Mouse (Mus musculus) urinary bladder, postnatal 4 days (tissue): ENCODE results near the gene Trappc12.
A peak's percentile ranks its signal among the peaks of the same experiment; 100 is the strongest.
"Not testable (repeated sequence)": the region's sequence is repeated elsewhere in the genome, so short reads cannot be mapped to it uniquely, and the experiment has no call there.

ENCODE experiments used
- DNase-seq, 2 experiments: peaks; one replicate each; pipeline ENCODE4 v3.0.0; 2021 to 2022; ENCODE audit warnings: low spot score in 2 of 2

Trappc12 gene

DNA sequence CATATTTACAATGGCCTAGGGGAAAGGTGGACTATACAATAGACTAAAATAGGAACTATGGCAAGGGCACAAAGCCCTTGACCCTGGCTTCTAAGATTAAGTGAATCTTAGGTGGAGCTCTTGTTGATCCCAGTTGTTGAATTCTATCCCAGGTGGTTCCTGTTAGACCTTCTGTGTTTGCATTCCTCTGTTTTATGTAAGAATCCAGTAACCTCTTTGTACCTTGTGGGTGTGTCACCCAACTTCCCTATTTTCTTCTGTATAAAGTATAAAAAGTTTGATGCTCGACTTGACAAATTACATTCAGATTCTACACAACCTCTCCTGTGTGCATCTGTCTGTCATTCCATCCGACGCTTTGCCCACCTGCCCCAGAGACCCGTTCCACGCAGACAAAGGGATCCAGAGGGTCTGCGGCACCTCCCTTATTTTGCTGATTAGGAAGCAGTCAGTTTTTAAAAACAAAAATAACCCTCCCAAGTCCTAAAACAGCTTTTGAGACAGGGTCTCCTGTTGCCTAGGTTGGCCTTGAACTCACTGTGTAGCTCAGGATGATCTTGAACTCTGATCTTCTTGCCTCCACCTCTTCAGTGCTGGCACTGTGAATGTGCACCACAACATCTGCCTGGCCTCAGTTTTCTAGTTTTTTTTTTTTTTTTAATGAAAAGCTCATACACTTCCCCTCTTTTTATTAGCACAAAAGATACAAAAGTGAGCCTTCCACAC, 16.6 kb downstream of the Trappc12 start:
- not testable (repeated sequence) for DNase-seq

GRCm38 (mm10) chr12:28732631-28733030, 17.6 kb downstream of the Trappc12 start:
- no peak for DNase-seq

GRCm38 (mm10) chr12:28727061-28727460, 23.2 kb downstream of the Trappc12 start:
- DNase-seq = no peak

DNA sequence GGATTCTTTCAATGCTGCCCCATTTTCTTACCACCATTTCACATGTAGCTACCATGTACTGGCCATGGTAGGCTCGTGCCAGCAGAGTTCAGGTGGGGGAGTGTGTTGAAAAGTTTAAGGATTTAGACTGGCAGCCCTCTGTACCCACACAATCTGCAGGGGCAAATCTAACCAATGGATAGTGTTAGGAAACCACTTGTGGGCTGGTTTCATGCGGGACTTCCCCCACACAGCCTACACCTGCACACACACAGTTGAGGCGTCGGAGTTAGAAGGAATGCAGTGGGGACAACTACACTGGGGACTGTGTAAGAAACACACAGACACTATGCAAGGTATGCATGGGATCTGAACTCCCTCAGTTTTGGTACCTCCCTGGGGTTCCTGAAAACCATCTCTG, 24.1 kb downstream of the Trappc12 start:
- DNase-seq = no peak

- DNase-seq = no peak
Observed at GRCm38 (mm10) chr12:28724366-28724765, 25.9 kb downstream of the Trappc12 start.

- DNase-seq = no peak
Observed at GRCm38 (mm10) chr12:28718106-28718505, 32.2 kb downstream of the Trappc12 start.

DNA sequence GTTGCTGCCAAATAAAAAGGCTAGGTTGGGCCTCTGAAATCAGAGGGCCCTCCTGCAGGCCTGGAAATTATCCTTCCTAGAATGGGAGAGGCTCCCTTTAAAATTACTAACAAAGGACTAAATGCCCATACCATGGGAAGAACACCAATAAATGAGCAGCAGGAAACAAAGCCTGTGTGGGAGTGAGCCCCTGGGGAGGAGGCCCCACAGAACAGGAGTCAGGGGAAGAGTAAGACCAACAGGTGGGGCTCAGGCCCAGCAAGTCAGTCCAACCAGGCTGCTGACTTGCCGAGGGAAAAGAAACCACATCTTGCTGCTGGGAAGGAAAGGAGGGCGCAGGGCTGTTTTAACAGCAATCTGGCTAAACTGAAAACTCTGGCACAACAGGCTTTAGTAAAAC, 33.2 kb downstream of the Trappc12 start:
- DNase-seq = no peak

DNA sequence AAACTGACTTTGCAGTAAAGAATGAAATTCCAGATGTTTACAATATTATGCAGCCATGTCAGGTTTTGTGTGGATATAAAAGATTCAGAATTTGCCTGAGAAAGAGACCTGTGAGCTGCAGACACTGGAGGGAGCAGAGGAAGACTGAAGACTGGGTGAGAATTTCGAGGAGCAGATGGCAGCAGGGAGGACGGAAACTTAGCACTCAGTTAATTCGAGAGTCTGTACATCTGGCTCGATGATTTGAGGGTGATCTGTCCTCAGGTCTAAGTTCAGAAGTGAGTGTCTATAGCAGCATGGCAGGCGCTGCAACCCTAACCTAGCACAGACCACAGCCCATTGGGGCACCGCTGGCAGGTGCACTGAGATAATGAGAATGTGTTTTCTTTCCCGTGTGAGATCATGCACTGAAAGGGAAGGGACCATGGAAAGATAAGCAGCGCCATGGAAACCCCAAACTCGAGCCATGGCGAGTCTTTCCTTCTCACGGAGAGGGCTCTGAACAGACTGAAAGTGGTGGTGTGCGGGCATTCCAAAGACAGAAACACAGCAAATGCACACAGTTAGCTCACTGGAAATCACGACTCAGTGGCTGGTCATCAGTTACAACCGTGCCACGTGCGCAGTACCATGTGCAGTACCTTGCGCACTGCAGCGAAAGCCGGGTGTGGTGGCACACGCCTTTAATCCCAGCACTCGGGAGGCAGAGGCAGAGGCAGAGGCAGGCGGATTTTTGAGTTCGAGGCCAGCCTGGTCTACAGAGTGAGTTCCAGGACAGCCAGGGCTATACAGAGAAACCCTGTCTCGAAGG, 35.2 kb downstream of the Trappc12 start:
- DNase-seq = no peak

DNA sequence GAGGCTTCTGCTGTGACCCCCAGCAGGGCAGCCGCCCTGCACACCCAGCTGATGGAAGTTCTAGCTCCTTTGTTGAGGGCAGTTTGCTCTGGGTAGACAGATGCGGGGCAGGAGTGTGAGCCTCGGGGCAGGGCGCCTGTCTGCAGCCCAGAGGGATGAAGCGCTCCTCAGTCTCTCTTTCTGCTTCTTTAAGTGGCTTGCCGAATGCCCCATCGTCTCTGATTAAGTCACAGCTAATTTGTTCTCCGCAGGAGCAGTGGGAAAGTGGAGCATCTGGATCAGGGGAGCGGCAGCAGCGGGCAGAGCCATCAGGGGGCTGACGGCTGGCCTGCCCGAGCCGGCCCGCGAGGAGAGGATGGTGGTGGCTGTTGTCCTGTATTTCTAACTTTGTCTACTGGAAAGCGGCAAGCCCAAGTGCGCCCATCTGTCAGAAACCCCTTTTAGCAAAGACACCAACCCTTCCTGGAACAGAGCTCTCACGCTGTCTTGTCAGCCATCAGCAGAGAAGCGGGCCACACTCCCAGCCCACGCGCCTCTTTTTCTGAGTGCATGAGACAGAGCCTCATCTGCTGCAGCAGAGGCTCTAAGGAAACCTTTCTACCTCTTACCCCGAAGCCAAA, 39.6 kb downstream of the Trappc12 start:
- no peak for DNase-seq

- DNase-seq = no peak
Observed at GRCm38 (mm10) chr12:28708154-28708553, 42.1 kb downstream of the Trappc12 start.

- DNase-seq = no peak
Observed at GRCm38 (mm10) chr12:28705204-28705603, 45.1 kb downstream of the Trappc12 start.

DNA sequence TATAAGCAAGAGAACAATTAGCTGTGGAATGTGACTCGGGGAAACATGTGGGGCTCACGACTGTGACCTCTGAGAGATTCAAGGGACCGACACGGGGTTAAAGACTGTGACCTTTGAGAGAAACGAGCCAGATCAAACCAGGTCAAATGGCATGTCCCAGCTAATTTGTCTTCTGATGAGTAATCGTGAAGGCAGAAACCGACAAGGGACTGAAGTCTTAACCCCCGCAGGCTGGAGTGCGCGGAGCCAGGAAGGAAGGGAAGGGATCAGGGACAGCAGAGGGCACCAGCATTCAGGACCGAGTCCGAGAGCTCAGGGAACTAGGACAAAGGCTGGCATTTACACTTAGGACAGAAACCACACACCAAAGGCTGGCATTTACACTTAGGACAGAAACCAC, 45.9 kb downstream of the Trappc12 start:
- no peak for DNase-seq

GRCm38 (mm10) chr12:28701302-28701701, 49.0 kb downstream of the Trappc12 start:
- DNase-seq = no peak

- DNase-seq = peak in 1 of 2 experiments; percentile 40
Observed at GRCm38 (mm10) chr12:28700561-28701025, 49.7 kb downstream of the Trappc12 start.

- no peak for DNase-seq
Observed at GRCm38 (mm10) chr12:28700101-28700511, 50.2 kb downstream of the Trappc12 start.

DNA sequence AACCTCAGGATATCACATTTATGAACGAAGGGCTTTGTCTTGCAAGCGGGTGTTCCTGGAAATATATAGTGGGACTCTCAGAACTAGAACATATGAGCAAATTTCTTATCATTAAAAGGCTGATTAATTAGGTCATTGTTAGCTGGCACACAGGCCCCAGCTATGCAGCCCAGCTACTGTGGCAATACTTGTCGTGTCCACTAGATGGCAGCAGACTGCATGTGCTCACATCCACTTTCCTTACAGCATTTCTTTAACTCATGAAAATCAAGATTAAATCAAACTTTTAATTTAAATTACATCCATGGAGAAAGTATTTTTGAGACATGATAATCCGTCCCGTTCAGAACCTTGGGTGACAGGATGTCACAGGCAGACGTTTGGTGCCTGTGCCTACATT, 50.6 kb downstream of the Trappc12 start:
- DNase-seq = peak in 1 of 2 experiments; percentile 70

GRCm38 (mm10) chr12:28699086-28699485, 51.2 kb downstream of the Trappc12 start:
- DNase-seq = no peak

DNA sequence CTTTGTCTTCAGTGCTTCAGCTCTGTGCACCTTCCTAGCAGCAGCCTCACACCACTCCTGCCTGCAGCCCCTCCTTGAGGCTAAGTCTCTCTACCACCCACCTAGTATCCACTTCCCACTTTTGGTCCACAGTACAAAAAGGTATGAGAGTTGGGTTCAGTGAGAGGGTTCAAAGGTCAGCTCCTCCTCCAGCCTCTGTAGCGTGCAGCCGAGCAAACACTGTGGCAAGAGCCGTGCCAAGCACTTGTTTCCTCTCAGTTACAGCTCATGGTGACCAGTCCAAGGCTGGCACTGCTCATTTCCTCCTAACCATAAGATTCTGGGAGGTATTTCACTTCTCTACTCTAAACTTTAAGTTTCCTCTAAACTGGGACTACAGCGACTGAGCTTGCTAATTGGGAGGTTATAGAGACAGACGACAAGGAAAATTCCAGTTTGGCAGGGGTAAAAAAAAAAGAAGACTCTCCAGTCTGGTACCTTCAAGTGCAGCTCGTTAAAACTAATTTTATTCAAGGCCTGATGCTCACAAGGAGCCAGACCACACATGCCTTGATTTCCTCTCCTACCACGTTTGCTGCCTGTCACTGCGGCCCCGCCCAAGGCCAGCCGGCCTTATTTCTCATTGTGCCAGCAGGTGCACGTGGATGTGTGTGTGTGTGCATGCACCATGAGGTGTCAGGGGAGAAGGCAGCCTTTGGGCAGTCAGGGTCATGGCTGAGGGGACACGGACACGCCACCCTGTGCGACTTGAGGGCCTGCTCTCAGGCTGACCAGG, 52.3 kb downstream of the Trappc12 start:
- DNase-seq = no peak

- no peak for DNase-seq
Observed at GRCm38 (mm10) chr12:28694776-28695175, 55.5 kb downstream of the Trappc12 start.

DNA sequence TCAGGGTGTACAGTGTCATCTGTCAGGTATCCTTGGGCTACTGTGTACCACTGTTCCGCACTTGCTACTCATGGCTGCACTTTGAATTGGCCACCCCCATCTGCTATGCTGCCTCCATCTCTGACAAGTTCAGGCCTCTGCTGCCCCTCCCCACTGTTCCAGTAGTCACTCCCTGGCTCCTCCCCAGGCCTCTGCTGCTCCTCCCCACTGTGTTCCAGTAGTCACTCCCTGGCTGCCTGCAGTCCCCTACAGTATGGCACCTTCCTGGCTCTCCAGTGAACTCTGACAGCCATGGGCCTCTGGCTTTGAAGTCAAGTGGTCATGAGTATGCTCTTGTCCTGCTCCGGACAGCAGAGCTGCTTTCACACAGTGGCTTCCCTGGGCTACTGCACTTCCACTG, 56.0 kb downstream of the Trappc12 start:
- DNase-seq = no peak

- no peak for DNase-seq
Observed at GRCm38 (mm10) chr12:28693738-28694137, 56.5 kb downstream of the Trappc12 start.

- DNase-seq = no peak
Observed at GRCm38 (mm10) chr12:28690730-28691129, 59.5 kb downstream of the Trappc12 start.
